Mouse (Mus musculus): ENCODE data around the gene Nbeal2. TPM values are rescaled to one million over a fixed set of nuclear protein-coding genes. Genes with fewer than 3 reads are reported as not detected.
A peak's percentile ranks its signal among the peaks of the same experiment; 100 is the strongest.

Gene Nbeal2
- polyA plus RNA-seq, 1 experiment from 2014 or later: 3.6 TPM

- WGBS: 82% methylated on average over 4 of the region's 4 CpGs
Observed at GRCm38 (mm10) chr9:110667219-110667836, 13.4 kb upstream of the Nbeal2 start.

DNA sequence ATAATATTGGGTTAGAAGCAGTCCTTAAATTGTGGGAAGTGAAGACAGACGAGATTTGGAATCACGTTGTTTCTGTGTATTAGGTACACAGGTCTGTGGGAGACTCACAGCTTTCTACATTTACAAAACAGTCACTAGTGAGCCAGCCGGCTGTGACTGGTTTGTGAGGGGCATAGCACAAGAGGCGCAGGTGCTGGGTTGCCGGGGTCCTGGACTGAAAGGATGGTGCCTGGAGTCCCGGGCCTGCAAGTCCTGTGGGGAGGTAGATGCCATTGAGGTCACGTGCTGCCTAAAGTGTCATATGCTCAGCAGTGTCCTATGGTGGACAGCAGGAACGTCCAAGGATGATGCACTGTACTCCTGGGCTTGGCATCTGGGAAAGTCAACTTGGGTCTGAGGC, 12.4 kb upstream of the Nbeal2 start:
- 33% methylated on average over 8 of the region's 8 CpGs for WGBS
- no peak for DNase-seq

More at GRCm38 (mm10) chr9:110667219-110667836, 13.4 kb upstream of the Nbeal2 start:
- ATAC-seq (ENCODE audit: low FRiP score, low TSS enrichment) (no peak), DNase-seq (no peak)
- H3K27me3 ChIP-seq (ENCODE audit: control insufficient read depth, insufficient read depth, low read length): no peaks in the 10 kb centered on the region
- H3K27ac ChIP-seq (replicated peaks; ENCODE audit: low read depth, low read length): no peak overlapping the region
- H3K9ac ChIP-seq (replicated peaks; ENCODE audit: low read length): no peak overlapping the region
- no peaks in the 10 kb centered on the region for H3K9me3 ChIP-seq (ENCODE audit: control insufficient read depth, low read length)
- peaks cover 2% of the 10 kb centered on the region; the same call in 1 of the 2 replicates for H3K36me3 ChIP-seq (ENCODE audit: control insufficient read depth, insufficient read depth, low read length)
- H3K4me1 ChIP-seq (ENCODE audit: control insufficient read depth, insufficient read depth, low read length): peaks cover 14% of the 10 kb centered on the region; the same call in 1 of the 2 replicates
- H3K4me2 ChIP-seq (ENCODE audit: low read length): no peak overlapping the region
- H3K4me3 ChIP-seq (replicated peaks; ENCODE audit: low read depth, low read length): no peak overlapping the region

DNA sequence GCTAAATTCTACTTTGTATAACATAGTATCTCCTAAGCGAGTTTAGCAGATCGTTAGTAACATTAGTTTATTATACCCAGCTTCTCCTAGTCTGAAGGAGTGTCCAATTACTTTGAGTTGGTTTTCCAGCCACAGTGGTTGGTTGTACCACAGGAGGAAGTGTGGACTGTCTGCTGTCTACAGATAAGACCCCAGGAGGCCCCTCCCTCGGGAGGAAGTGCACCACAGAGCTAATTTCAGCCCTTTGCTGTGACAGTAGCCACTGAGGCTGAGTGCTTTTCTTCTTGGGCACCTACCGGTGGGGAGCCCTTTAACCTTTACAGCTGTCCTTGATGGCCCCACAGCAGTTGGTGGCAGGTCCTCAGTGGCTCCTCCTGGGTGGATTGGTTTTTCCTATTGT, 12.0 kb upstream of the Nbeal2 start:
- ATAC-seq (ENCODE audit: low FRiP score, low TSS enrichment) (no peak), DNase-seq (peak; percentile 24)
- H3K4me1 ChIP-seq (ENCODE audit: control insufficient read depth, insufficient read depth, low read length): peaks cover 14% of the 10 kb centered on the region; the same call in 1 of the 2 replicates
- 35% methylated on average over 4 of the region's 4 CpGs for WGBS
- H3K9ac ChIP-seq (replicated peaks; ENCODE audit: low read length): no peak overlapping the region
- H3K9me3 ChIP-seq (ENCODE audit: control insufficient read depth, low read length): no peaks in the 10 kb centered on the region
- H3K27me3 ChIP-seq (ENCODE audit: control insufficient read depth, insufficient read depth, low read length): no peaks in the 10 kb centered on the region
- H3K4me2 ChIP-seq (ENCODE audit: low read length): no peak overlapping the region
- H3K27ac ChIP-seq (replicated peaks; ENCODE audit: low read depth, low read length): no peak overlapping the region
- peaks cover 2% of the 10 kb centered on the region; the same call in 1 of the 2 replicates for H3K36me3 ChIP-seq (ENCODE audit: control insufficient read depth, insufficient read depth, low read length)
- H3K4me3 ChIP-seq (replicated peaks; ENCODE audit: low read depth, low read length): no peak overlapping the region

More for the DNA sequence above, 12.4 kb upstream of the Nbeal2 start:
- no peak overlapping the region for H3K4me2 ChIP-seq (ENCODE audit: low read length)
- H3K9ac ChIP-seq (replicated peaks; ENCODE audit: low read length): no peak overlapping the region
- H3K36me3 ChIP-seq (ENCODE audit: control insufficient read depth, insufficient read depth, low read length): peaks cover 2% of the 10 kb centered on the region; the same call in 1 of the 2 replicates
- no peaks in the 10 kb centered on the region for H3K27me3 ChIP-seq (ENCODE audit: control insufficient read depth, insufficient read depth, low read length)
- no peaks in the 10 kb centered on the region for H3K9me3 ChIP-seq (ENCODE audit: control insufficient read depth, low read length)
- H3K27ac ChIP-seq (replicated peaks; ENCODE audit: low read depth, low read length): peak overlapping the region; percentile 26; the same call in 1 of the 2 replicates
- H3K4me3 ChIP-seq (replicated peaks; ENCODE audit: low read depth, low read length): no peak overlapping the region
- peaks cover 14% of the 10 kb centered on the region; the same call in 1 of the 2 replicates for H3K4me1 ChIP-seq (ENCODE audit: control insufficient read depth, insufficient read depth, low read length)
- ATAC-seq (ENCODE audit: low FRiP score, low TSS enrichment): no peak

GRCm38 (mm10) chr9:110662844-110663243, 8.9 kb upstream of the Nbeal2 start:
- H3K27ac ChIP-seq (replicated peaks; ENCODE audit: low read depth, low read length): no peak overlapping the region
- H3K4me3 ChIP-seq (replicated peaks; ENCODE audit: low read depth, low read length): no peak overlapping the region
- H3K27me3 ChIP-seq (ENCODE audit: control insufficient read depth, insufficient read depth, low read length): no peaks in the 10 kb centered on the region
- peaks cover 16% of the 10 kb centered on the region; the same call in 1 of the 2 replicates for H3K4me1 ChIP-seq (ENCODE audit: control insufficient read depth, insufficient read depth, low read length)
- no peaks in the 10 kb centered on the region for H3K36me3 ChIP-seq (ENCODE audit: control insufficient read depth, insufficient read depth, low read length)
- no peaks in the 10 kb centered on the region for H3K9me3 ChIP-seq (ENCODE audit: control insufficient read depth, low read length)
- no peak overlapping the region for H3K4me2 ChIP-seq (ENCODE audit: low read length)
- DNase-seq (no peak), ATAC-seq (ENCODE audit: low FRiP score, low TSS enrichment) (no peak)
- no peak overlapping the region for H3K9ac ChIP-seq (replicated peaks; ENCODE audit: low read length)
- WGBS: 85% methylated on average over 1 of the region's 1 CpGs

DNA sequence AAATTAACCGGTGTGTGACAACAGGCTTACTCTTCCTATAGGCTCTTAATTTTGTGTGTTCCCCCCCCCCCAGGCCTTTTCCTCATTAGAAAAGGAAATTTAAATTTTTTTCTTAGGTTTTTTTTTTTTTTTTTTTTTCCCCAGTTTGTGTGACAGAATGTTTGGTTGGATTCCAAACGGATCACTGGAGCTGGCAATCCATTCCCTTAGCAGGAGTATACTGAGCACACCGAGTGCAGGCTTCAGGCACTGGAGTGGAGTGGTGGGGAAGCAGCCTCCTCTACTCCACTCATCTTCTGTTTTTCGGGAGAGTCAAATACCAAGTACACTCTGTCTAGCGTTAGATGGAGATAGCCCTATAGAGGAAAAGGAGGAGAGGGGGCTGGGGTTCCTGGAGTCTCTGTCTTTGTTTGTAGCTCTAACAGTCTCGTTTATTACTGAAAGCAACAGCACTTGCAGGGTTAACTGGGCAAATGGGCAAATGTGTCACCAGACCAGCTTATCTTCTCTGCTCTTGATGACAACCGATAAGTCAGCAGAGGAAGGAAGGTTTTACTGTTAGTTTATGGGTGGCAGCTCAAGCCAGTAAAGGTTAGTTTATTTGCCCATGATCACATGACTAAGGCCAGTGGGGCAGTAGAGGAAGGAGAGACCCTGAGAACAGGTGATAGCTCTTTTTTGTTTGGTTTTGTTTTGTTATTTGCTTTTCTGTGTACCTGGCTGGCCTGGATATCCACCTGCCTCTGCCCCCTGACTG, 7.1 kb upstream of the Nbeal2 start:
- Histone ChIP-seq H3K4me1 (ENCODE audit: control insufficient read depth, insufficient read depth, low read length) (peaks cover 18% of the 10 kb centered on the region; the same call in 1 of the 2 replicates), H3K27ac (replicated peaks; ENCODE audit: low read depth, low read length) (no peak overlapping the region), H3K36me3 (ENCODE audit: control insufficient read depth, insufficient read depth, low read length) (no peaks in the 10 kb centered on the region), H3K27me3 (ENCODE audit: control insufficient read depth, insufficient read depth, low read length) (no peaks in the 10 kb centered on the region), H3K4me3 (replicated peaks; ENCODE audit: low read depth, low read length) (no peak overlapping the region), H3K4me2 (ENCODE audit: low read length) (no peak overlapping the region), H3K9me3 (ENCODE audit: control insufficient read depth, low read length) (no peaks in the 10 kb centered on the region), H3K9ac (replicated peaks; ENCODE audit: low read length) (no peak overlapping the region)
- 88% methylated on average over 7 of the region's 7 CpGs for WGBS
- no peak for ATAC-seq (ENCODE audit: low FRiP score, low TSS enrichment)
- no peak for DNase-seq

DNA sequence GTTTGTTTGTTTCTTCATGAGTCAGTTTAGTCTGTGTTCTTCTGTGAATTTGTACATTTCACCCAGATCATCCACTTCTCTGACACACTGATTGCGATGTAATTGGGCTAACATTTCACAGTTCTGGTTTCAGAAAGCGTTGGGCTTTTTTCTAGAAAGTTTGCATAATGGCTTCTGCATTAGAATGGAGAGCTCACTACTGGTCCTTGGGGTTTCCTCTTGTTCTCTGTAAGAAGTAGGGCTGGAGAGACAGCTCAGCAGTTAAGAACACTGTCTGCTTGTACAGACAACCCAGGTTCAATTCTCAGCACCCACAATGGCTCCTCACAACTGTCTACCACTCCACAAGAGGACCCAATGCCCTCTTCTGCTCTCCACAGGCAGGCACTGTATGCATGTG, 6.2 kb upstream of the Nbeal2 start:
- H3K36me3 ChIP-seq (ENCODE audit: control insufficient read depth, insufficient read depth, low read length): no peaks in the 10 kb centered on the region
- H3K4me3 ChIP-seq (replicated peaks; ENCODE audit: low read depth, low read length): no peak overlapping the region
- 88% methylated on average over 2 of the region's 2 CpGs for WGBS
- H3K27ac ChIP-seq (replicated peaks; ENCODE audit: low read depth, low read length): no peak overlapping the region
- no peak overlapping the region for H3K4me2 ChIP-seq (ENCODE audit: low read length)
- no peaks in the 10 kb centered on the region for H3K27me3 ChIP-seq (ENCODE audit: control insufficient read depth, insufficient read depth, low read length)
- ATAC-seq (ENCODE audit: low FRiP score, low TSS enrichment) (no peak), DNase-seq (no peak)
- no peak overlapping the region for H3K9ac ChIP-seq (replicated peaks; ENCODE audit: low read length)
- H3K9me3 ChIP-seq (ENCODE audit: control insufficient read depth, low read length): no peaks in the 10 kb centered on the region
- H3K4me1 ChIP-seq (ENCODE audit: control insufficient read depth, insufficient read depth, low read length): peaks cover 19% of the 10 kb centered on the region

GRCm38 (mm10) chr9:110659521-110659920, 5.6 kb upstream of the Nbeal2 start:
- Histone ChIP-seq H3K4me1 (ENCODE audit: control insufficient read depth, insufficient read depth, low read length) (peaks cover 17% of the 10 kb centered on the region), H3K27ac (replicated peaks; ENCODE audit: low read depth, low read length) (no peak overlapping the region), H3K4me3 (replicated peaks; ENCODE audit: low read depth, low read length) (no peak overlapping the region), H3K9ac (replicated peaks; ENCODE audit: low read length) (no peak overlapping the region), H3K27me3 (ENCODE audit: control insufficient read depth, insufficient read depth, low read length) (no peaks in the 10 kb centered on the region), H3K36me3 (ENCODE audit: control insufficient read depth, insufficient read depth, low read length) (no peaks in the 10 kb centered on the region), H3K9me3 (ENCODE audit: control insufficient read depth, low read length) (no peaks in the 10 kb centered on the region), H3K4me2 (ENCODE audit: low read length) (no peak overlapping the region)
- DNase-seq (no peak), ATAC-seq (ENCODE audit: low FRiP score, low TSS enrichment) (no peak)
- WGBS: 97% methylated on average over 12 of the region's 12 CpGs

DNA sequence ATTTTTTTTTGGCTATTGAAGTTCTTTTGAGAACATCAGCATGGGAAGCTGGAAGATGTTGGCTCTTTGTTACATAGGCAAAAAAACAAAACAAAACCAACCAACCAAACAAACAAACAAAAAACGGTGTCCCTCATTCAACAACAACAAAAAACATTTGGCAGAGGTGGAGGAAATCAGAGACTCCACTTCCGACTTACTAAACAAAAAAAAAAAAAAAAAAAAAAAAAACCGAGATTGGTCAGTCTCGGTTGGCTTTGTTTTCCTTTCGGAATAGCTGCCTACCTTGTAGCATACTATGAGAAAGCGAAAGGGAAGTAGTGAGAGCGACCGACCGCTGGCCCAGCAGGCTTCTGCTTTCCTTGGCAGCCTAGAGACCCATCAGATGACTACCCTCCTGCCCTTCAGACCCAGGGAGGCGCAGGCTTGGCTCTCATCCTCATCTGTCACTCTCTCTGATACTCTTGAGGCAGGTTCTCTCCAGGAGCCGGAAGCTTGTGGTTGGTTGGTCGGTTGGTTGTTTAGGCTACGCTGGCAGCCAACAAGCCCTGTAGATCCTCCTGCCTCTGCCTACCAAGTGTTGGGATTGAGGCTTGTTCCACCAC, 3.6 kb upstream of the Nbeal2 start:
- DNase-seq (no peak), ATAC-seq (ENCODE audit: low FRiP score, low TSS enrichment) (no peak)
- peak overlapping the region; percentile 58 for H3K4me3 ChIP-seq (replicated peaks; ENCODE audit: low read depth, low read length)
- 84% methylated on average over 13 of the region's 13 CpGs for WGBS
- peaks cover 29% of the 10 kb centered on the region for H3K4me1 ChIP-seq (ENCODE audit: control insufficient read depth, insufficient read depth, low read length)
- no peak overlapping the region for H3K27ac ChIP-seq (replicated peaks; ENCODE audit: low read depth, low read length)
- peaks cover 8% of the 10 kb centered on the region; the same call in 1 of the 2 replicates for H3K27me3 ChIP-seq (ENCODE audit: control insufficient read depth, insufficient read depth, low read length)
- H3K9ac ChIP-seq (replicated peaks; ENCODE audit: low read length): 0 out of 2 replicates have a peak overlapping the region, but pooled peaks have one; percentile 71
- no peaks in the 10 kb centered on the region for H3K36me3 ChIP-seq (ENCODE audit: control insufficient read depth, insufficient read depth, low read length)
- H3K9me3 ChIP-seq (ENCODE audit: control insufficient read depth, low read length): no peaks in the 10 kb centered on the region
- peak overlapping the region; percentile 69 for H3K4me2 ChIP-seq (ENCODE audit: low read length)

All from midbrain, embryonic 14.5 days (tissue).